Mouse (Mus musculus): ENCODE data around the gene Maco1. TPM values are rescaled to one million over a fixed set of nuclear protein-coding genes. Genes with fewer than 3 reads are reported as not detected.

Maco1 gene
- polyA plus RNA-seq, 1 experiment from 2014 or later, result 22.6 TPM

Other genes starting within 250 kb of the Maco1 start
- gene Man1c1, start 149.1 kb downstream of the Maco1 start, polyA plus RNA-seq (2014; fragmentation: Nextera tagmentation; extraction: Ambion mirVana), result 8.6 and 9.3 TPM in 2 replicates
- 11.4 and 13.5 TPM in 2 replicates for gene Ldlrap1, start 85.3 kb downstream of the Maco1 start, polyA plus RNA-seq (2014; fragmentation: Nextera tagmentation; extraction: Ambion mirVana)
- gene Rhd, start 11.2 kb upstream of the Maco1 start, polyA plus RNA-seq (2014; fragmentation: Nextera tagmentation; extraction: Ambion mirVana), result 54.0 and 68.6 TPM in 2 replicates
- gene Tmem50a, start 61.7 kb upstream of the Maco1 start, polyA plus RNA-seq (2014; fragmentation: Nextera tagmentation; extraction: Ambion mirVana), result 149 and 150 TPM in 2 replicates
- 331 and 353 TPM in 2 replicates for gene Rsrp1, start 70.2 kb upstream of the Maco1 start, polyA plus RNA-seq (2014; fragmentation: Nextera tagmentation; extraction: Ambion mirVana)
- gene Syf2, start 77.6 kb upstream of the Maco1 start, polyA plus RNA-seq (2014; fragmentation: Nextera tagmentation; extraction: Ambion mirVana), result 59.5 and 61.5 TPM in 2 replicates

Measured in heart, embryonic 11.5 days (tissue).